Mouse (Mus musculus) kidney, adult 8-10 months (tissue): ENCODE data around the gene Bsn.
A peak's percentile ranks its signal among the peaks of the same experiment; 100 is the strongest.
"Not testable (repeated sequence)": the region's sequence is repeated elsewhere in the genome, so short reads cannot be mapped to it uniquely, and the experiment has no call there.

Source experiments
- DNase-seq, 2 experiments: peaks; one replicate each; pipeline ENCODE4 v3.0.0; 2022

The Bsn gene

GRCm38 (mm10) chr9:108196920-108197677 lies 6.9 kb upstream of the Bsn start:
- DNase-seq = no peak

- DNase-seq = not testable (repeated sequence)
These were observed 6.0 kb upstream of the Bsn start for GRCm38 (mm10) chr9:108196222-108196621.

DNA sequence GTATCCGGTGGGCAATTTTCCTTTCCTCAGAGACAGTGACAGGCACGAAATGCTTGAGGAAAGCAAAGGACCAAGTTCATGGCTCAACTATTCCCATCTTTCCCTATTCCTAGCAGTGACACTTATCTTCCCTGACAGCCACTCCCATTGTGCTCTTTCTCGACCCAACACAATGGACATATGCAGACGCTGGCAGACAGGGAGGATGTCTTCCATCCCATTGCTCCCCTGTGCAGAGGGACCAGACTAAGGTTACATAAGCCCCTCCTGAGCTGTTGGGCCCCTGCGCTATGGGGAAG lies 747 bp downstream of the Bsn start:
- no peak for DNase-seq

DNA sequence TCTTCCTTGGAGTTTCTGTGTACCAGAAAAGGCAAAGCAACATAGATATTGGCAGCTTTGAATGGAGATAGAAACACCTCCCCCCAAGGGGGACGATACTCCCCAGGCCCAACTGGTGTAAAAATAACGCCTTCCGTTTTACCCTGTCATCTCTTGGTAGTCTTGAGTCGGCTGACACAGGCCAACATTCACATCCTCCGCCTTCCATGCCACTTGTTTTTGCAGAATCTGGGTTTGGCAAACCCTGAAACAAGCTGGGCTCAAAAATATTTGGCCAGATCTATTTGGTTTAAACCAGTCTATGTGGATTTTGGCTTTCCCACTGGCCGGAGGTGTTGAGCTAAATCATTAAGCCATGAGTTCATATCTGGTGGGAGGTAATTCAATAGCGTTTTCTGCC lies 1.2 kb downstream of the Bsn start:
- no peak for DNase-seq

- no peak for DNase-seq
These were observed 1.7 kb downstream of the Bsn start for GRCm38 (mm10) chr9:108188511-108188910.

DNA sequence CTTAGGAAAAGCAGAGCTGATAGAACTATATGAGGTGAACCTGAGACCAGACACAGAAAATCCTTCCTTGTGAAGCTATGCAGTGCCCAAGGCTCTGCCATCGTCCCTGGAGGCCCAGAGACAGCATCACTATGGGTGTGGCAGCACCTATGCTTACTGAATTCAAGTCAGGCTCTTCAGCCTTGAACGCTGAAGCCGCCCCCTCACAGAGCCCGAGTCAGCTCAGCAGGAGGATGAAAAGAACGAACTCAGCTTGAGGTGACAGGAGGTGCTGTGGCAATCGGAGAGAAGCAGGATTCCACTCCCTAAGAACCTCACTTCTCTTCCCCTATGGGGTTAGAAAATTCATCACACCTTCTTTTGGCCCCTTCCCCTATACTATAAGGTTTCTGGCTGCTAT lies 2.6 kb downstream of the Bsn start:
- DNase-seq = no peak

DNA sequence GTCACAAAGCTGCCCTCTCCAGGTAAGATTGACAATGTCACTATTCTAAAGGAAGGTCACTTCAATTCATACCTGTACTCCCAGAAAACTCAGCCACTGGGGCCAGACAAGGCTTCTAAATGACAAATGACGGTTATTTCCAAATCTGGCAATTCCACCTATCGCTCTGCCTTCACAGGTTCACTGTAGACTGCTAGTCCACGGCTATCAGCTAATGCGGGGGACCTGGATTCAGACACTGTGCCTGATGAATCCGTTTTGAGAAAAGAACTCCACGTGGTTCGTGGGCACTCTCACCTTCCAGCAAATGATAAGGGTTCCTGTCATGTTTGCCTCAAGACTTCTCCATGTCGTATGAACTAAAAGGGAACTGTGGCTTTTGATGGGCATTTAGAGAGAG lies 4.4 kb downstream of the Bsn start:
- DNase-seq = no peak

DNA sequence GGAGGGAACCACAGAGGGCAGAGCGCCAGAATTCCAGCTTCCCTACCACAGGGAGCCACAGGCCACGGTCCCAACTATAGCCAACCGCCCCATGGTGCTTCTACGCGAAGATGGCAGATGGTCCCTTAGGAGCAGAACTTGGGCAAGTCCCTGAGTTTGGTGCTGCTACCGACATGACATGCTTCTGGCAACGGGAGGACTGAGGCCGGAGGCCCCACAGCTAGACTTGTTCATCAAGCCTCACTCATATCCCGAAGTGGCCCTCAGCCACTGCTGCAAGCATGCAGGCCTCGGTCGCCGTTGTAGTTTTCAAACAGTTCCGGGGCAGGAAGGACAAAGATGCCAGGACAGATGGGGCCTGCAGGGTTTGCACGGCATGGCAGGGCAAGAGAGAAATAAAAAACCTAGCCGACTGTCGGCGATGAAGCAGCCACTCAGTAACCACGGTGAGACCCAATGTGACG lies 6.6 kb downstream of the Bsn start:
- DNase-seq = no peak

DNA sequence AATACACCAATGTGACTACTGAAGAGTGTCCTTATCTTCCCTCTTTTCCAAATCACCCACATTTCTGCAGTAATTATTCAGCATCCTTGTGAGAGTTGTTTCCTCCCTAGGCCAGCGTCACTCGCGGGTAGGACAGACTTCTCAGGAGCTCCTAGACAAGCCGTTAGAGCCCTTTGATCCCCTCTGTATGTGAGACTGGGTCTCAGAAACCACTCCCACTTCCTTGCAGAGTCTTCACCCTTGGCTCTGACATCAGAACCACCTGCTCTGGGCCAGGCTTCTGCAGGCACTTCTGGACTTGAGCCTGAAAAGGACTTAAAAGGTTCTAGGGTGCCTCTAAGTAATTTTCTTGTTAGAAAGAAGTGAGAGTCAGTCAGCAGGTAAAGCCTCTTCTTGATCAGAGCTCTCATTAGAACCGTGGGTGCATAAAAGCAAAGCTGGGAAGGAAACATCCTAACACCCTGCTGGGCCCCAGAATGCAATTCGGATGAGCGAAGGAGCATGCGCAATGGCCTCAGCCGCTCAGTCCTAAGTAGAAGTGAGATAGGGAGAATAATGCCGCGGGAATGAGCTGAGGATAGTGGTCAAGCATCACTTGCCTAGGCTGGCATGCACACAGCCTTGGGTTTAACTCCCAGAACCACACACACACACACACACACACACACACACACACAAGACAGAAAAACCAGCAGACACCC lies 7.2 kb downstream of the Bsn start:
- no peak for DNase-seq

- DNase-seq = no peak
These were observed 11.8 kb downstream of the Bsn start for GRCm38 (mm10) chr9:108178391-108178790.

- DNase-seq = no peak
These were observed 14.9 kb downstream of the Bsn start for GRCm38 (mm10) chr9:108175116-108175838.

GRCm38 (mm10) chr9:108172777-108173350 lies 17.3 kb downstream of the Bsn start:
- DNase-seq = peak; percentile 11 to 35

GRCm38 (mm10) chr9:108169751-108170150 lies 20.4 kb downstream of the Bsn start:
- DNase-seq = peak; percentile 15 to 25

GRCm38 (mm10) chr9:108165143-108165542 lies 25.0 kb downstream of the Bsn start:
- no peak for DNase-seq

GRCm38 (mm10) chr9:108163646-108164284 lies 26.4 kb downstream of the Bsn start:
- DNase-seq = no peak

DNA sequence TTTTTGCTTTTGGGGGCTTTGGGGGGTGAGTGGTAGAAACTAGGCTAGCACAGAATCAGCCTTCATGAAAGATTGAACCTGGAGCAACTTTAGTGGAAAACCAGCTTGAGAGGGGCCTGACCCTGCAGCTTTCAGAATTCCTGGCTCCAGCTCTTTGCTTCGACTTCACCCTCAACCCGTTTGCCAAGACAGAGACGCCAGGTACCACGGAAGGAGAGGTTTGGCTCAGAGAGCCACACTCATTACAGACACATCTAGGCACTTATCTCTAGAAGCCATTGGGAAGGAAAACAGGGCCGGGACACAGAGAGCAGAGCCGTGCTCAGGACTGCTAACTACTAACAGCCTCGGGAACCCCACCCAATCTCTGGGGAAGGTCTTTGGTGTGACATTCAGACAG lies 32.3 kb downstream of the Bsn start:
- DNase-seq = no peak

DNA sequence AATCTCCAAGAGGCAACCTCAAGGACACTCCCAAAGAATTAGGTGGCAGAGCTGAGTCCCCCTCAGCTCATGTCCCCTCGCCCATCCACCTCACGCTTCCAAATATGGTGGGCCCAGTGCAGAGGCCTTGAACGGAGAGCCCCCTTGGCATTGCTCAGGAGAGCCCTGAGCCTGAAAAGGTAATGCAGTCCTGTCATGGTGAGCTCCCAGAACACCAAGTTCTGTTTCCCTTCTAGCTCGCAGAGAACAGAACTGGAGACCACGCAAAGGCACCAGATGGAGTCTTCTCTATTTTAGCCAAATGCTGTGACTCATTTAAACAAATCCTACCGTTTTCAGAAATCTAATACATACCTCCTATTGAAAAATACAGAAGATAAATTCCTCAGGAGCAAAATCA lies 32.7 kb downstream of the Bsn start:
- DNase-seq = no peak

DNA sequence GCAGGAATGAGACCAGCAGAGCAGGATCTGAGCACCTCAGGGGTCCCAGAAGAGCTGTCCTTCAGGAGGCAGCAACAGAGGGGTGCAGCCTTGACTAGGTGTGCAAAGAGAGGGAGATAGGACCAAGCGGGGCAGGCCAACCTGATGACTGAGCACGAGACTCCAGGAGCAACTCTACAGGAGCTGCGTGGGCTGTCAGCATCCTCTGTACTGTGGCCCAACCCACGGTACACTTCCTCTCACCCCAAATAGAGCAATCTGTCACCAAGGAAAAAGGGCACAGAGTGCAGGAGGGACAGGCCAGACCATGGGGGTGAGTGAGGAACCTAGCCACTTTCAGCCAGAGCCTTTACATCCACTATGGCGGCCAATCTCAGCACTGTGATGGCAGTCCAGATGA lies 33.4 kb downstream of the Bsn start:
- no peak for DNase-seq

GRCm38 (mm10) chr9:108154814-108155213 lies 35.4 kb downstream of the Bsn start:
- DNase-seq = no peak

GRCm38 (mm10) chr9:108153516-108154448 lies 36.4 kb downstream of the Bsn start:
- DNase-seq = no peak

DNA sequence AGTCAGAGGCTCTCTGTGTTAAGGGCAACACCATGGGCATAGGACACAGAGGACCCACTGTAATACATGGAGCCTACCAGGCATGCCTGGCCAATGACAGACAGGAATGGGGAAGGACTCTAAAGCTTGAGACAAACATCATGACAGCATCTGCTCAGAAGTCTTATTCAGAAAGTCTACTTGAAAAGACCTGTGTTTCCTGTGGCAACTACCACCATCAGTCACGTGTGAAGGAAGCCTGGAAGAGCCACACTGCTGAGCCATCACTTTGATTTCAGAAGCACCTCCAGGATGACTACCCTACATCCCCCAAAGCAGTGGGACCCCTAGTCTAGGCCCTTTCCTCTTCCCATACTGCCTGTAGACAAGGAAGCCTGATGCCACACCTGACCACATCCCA lies 39.7 kb downstream of the Bsn start:
- no peak for DNase-seq

DNA sequence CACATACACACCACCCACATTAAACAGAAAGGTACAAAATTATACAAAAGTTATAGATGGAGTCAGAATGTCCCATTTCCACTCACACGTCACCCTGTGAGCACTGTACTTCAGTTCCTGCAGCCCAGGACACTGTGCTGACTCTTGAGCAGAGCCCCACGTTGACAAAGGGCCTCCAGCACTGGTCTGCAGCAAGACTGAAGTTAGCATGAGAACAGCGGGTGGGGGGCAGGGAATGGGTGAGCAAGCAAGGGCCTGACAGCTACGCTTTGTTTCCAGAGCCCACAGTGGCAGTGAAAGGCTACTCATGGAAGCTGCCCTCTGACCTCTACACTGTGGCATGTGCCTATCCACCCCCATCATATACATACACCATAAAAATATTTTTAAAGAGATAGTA lies 40.4 kb downstream of the Bsn start:
- no peak for DNase-seq
